Comparison of ENCODE assay signal across 8 mouse cellular contexts in the genomic region with DNA sequence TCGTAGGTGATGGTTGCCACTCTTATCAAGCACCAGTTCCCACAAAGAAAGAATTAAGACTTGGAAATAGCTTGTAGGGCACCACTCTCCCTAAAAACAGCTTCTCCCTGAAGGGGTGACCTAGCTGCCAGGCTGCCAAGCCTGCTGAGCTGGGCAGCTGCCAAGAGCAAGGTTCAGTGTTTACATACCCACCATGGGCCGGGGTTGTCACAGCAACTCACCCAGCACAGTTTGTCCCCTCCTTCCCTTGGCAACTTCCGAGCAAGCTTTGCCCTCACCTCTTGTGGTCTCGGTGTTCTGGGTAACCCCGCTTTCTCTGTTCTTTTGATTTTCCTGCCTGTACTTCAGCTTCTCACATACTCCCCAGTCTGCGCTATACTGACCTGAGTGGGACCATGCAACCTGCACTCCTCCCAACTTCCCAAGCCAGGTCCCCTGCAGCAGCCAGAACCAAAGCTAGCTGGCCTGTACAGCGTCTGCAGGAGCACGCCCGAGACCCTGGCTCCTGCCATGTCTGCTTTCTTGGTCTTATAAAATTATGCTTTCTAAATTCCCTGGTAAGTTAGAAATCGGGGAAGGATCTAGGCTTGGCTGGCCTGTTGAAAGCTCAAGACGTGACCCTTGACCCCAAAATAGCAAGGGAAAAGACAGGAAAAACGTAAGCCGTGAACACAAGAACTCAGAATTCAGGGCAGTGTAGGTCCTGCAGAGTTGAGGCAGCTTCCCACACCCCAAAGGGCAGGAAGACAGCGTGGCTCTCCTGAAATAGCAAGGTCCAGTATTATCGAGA. TPM values are rescaled to one million over a fixed set of nuclear protein-coding genes. Genes with fewer than 3 reads are reported as not detected.
A peak's percentile ranks its signal among the peaks of the same experiment; 100 is the strongest.
DNase-seq lines count a peak whose midpoint lies in the region; ATAC-seq and TF ChIP-seq lines count a peak whose summit lies in the region.

No protein-coding gene starts in this region.

- TF ChIP-seq CTCF in kidney, adult 2 months (conservative IDR thresholded peaks at IDR 0.05; ENCODE audit: insufficient read depth, insufficient read length, low read depth, low read length): no peak
- no peak for TF ChIP-seq CTCF in lung, adult 2 months (IDR thresholded peaks at IDR 0.05; ENCODE audit: insufficient read depth, low read length)

- WGBS in hindbrain, embryonic 14.5 days: 73% methylated on average over 15 of the region's 15 CpGs
- WGBS in hindbrain, embryonic 10.5 days: 79% methylated on average over 15 of the region's 15 CpGs
- 31% methylated on average over 15 of the region's 15 CpGs for WGBS in kidney, adult 2 months
- 41% methylated on average over 15 of the region's 15 CpGs for WGBS in lung, adult 2 months

- no peaks in the 10 kb centered on the region for H3K9me3 ChIP-seq in hindbrain, embryonic 14.5 days (ENCODE audit: control insufficient read depth, low read length)
- no peaks in the 10 kb centered on the region for H3K9me3 ChIP-seq in hindbrain, embryonic 10.5 days

- peak; percentile 79; the same call in 1 of the 2 replicates for ATAC-seq in hindbrain, embryonic 14.5 days (ENCODE audit: low FRiP score)

- no peak overlapping the region for H3K4me2 ChIP-seq in hindbrain, embryonic 14.5 days (replicated peaks)

- no peak for TF ChIP-seq POLR2A in kidney, adult 2 months (IDR thresholded peaks at IDR 0.05; ENCODE audit: low read depth, low read length)
- no peak for TF ChIP-seq POLR2A in lung, adult 2 months (IDR thresholded peaks at IDR 0.05; ENCODE audit: borderline replicate concordance, extremely low read depth, low read depth, low read length)

- H3K9ac ChIP-seq in hindbrain, embryonic 14.5 days: no peak overlapping the region

- no peaks in the 10 kb centered on the region; the same call in 1 of the 2 replicates for H3K4me1 ChIP-seq in hindbrain, embryonic 14.5 days (replicated peaks; ENCODE audit: control insufficient read depth, insufficient read depth, low read length)
- H3K4me1 ChIP-seq in hindbrain, embryonic 10.5 days (replicated peaks): peaks cover 15% of the 10 kb centered on the region
- H3K4me1 ChIP-seq in kidney, adult 2 months (ENCODE audit: control insufficient read depth, insufficient read depth, low read length): peaks cover 31% of the 10 kb centered on the region
- peaks cover 17% of the 10 kb centered on the region for H3K4me1 ChIP-seq in lung, adult 2 months (ENCODE audit: control insufficient read depth, insufficient read depth, low read length)

- peak overlapping the region; percentile 6; the same call in 1 of the 2 replicates for H3K27ac ChIP-seq in hindbrain, embryonic 14.5 days
- H3K27ac ChIP-seq in hindbrain, embryonic 10.5 days: no peak overlapping the region; the same call in 1 of the 2 replicates
- H3K27ac ChIP-seq in kidney, adult 2 months (ENCODE audit: insufficient read depth, low read depth, low read length): peak overlapping the region; percentile 90

- peaks cover 9% of the 10 kb centered on the region; the same call in 1 of the 2 replicates for H3K36me3 ChIP-seq in hindbrain, embryonic 14.5 days (replicated peaks; ENCODE audit: control insufficient read depth, insufficient read depth)
- H3K36me3 ChIP-seq in hindbrain, embryonic 10.5 days: peaks cover 20% of the 10 kb centered on the region
- no peaks in the 10 kb centered on the region for H3K36me3 ChIP-seq in kidney, adult 2 months (ENCODE audit: control insufficient read depth, insufficient read depth, low read length)

- peak; percentile 61 for DNase-seq in hindbrain, embryonic 14.5 days (ENCODE audit: low spot score)
- DNase-seq in hindbrain, embryonic 10.5 days (ENCODE audit: low spot score): no peak
- DNase-seq in adipocyte (ENCODE audit: low spot score): peak; percentile 86
- DNase-seq in frontal cortex, adult 2 months (ENCODE audit: extremely low spot score in 1 of 2, low spot score in 1 of 2): peak; percentile 47 to 54
- DNase-seq in kidney, adult 2 months: peak; percentile 96
- peak; percentile 75 for DNase-seq in lung, adult 2 months
- peak; percentile 84 to 85 for DNase-seq in right cerebral cortex, postnatal 10 days (ENCODE audit: low spot score in 2 of 2)
- no peak for DNase-seq in spleen, postnatal 10 days (ENCODE audit: low spot score in 2 of 2)

- H3K27me3 ChIP-seq in hindbrain, embryonic 14.5 days (ENCODE audit: control insufficient read depth, insufficient read depth, low read length): no peaks in the 10 kb centered on the region
- H3K27me3 ChIP-seq in hindbrain, embryonic 10.5 days (ENCODE audit: insufficient read depth, poor library complexity, severe bottlenecking): no peaks in the 10 kb centered on the region
- H3K27me3 ChIP-seq in kidney, adult 2 months (replicated peaks; ENCODE audit: control insufficient read depth, insufficient read depth, low read length): no peaks in the 10 kb centered on the region

- H3K4me3 ChIP-seq in hindbrain, embryonic 14.5 days (replicated peaks; ENCODE audit: low read length): no peak overlapping the region
- H3K4me3 ChIP-seq in hindbrain, embryonic 10.5 days: no peak overlapping the region
- H3K4me3 ChIP-seq in kidney, adult 2 months (ENCODE audit: insufficient read depth, low read depth, low read length): no peak overlapping the region
- no peak overlapping the region for H3K4me3 ChIP-seq in lung, adult 2 months (replicated peaks; ENCODE audit: extremely low read depth, low read depth, low read length)

RNA-seq across cellular contexts. Expression of a gene that starts 17.6 kb away (rescaled TPM):
- polyA plus RNA-seq in hindbrain, embryonic 14.5 days (2014; fragmentation: Nextera tagmentation; extraction: Ambion mirVana): 91.4 and 94.1 TPM in 2 replicates
- polyA plus RNA-seq in hindbrain, embryonic 10.5 days (2016; fragmentation: Nextera tagmentation; extraction: Ambion mirVana): 215 and 232 TPM in 2 replicates
- 62.4 and 68.0 TPM in 2 replicates for polyA plus RNA-seq in frontal cortex, adult 2 months (2012; rRNA removed)
- 50.5 and 67.4 TPM in 2 replicates for polyA plus RNA-seq in kidney, adult 2 months (2012; rRNA removed)
- 29.6 and 42.9 TPM in 2 replicates for polyA plus RNA-seq in lung, adult 2 months (2012; rRNA removed)

RNA-seq across cellular contexts. Expression of a gene that starts 17.8 kb away (rescaled TPM):
- polyA plus RNA-seq in hindbrain, embryonic 14.5 days (2014; fragmentation: Nextera tagmentation; extraction: Ambion mirVana): 241 and 242 TPM in 2 replicates
- 410 and 445 TPM in 2 replicates for polyA plus RNA-seq in hindbrain, embryonic 10.5 days (2016; fragmentation: Nextera tagmentation; extraction: Ambion mirVana)
- 107 and 108 TPM in 2 replicates for polyA plus RNA-seq in frontal cortex, adult 2 months (2012; rRNA removed)
- polyA plus RNA-seq in kidney, adult 2 months (2012; rRNA removed): 181 and 193 TPM in 2 replicates
- polyA plus RNA-seq in lung, adult 2 months (2012; rRNA removed): 64.7 and 74.4 TPM in 2 replicates

RNA-seq across cellular contexts. Expression of a gene that starts 31.5 kb away (rescaled TPM):
- polyA plus RNA-seq in hindbrain, embryonic 14.5 days (2014; fragmentation: Nextera tagmentation; extraction: Ambion mirVana): 42.4 and 42.9 TPM in 2 replicates
- 39.6 and 43.6 TPM in 2 replicates for polyA plus RNA-seq in hindbrain, embryonic 10.5 days (2016; fragmentation: Nextera tagmentation; extraction: Ambion mirVana)
- 43.0 and 45.9 TPM in 2 replicates for polyA plus RNA-seq in frontal cortex, adult 2 months (2012; rRNA removed)
- polyA plus RNA-seq in kidney, adult 2 months (2012; rRNA removed): 215 and 231 TPM in 2 replicates
- 83.3 and 112 TPM in 2 replicates for polyA plus RNA-seq in lung, adult 2 months (2012; rRNA removed)

RNA-seq across cellular contexts. Expression of a gene that starts 44.2 kb away (rescaled TPM):
- polyA plus RNA-seq in hindbrain, embryonic 14.5 days (2014; fragmentation: Nextera tagmentation; extraction: Ambion mirVana): 3.5 and 4.3 TPM in 2 replicates
- polyA plus RNA-seq in hindbrain, embryonic 10.5 days (2016; fragmentation: Nextera tagmentation; extraction: Ambion mirVana): 7.9 and 8.2 TPM in 2 replicates
- polyA plus RNA-seq in frontal cortex, adult 2 months (2012; rRNA removed): 5.1 and 7.1 TPM in 2 replicates
- polyA plus RNA-seq in kidney, adult 2 months (2012; rRNA removed): 21.5 and 31.7 TPM in 2 replicates
- 38.9 and 48.7 TPM in 2 replicates for polyA plus RNA-seq in lung, adult 2 months (2012; rRNA removed)

RNA-seq across cellular contexts. Expression of a gene that starts 46.8 kb away (rescaled TPM):
- polyA plus RNA-seq in hindbrain, embryonic 14.5 days (2014; fragmentation: Nextera tagmentation; extraction: Ambion mirVana): 616 and 701 TPM in 2 replicates
- polyA plus RNA-seq in hindbrain, embryonic 10.5 days (2016; fragmentation: Nextera tagmentation; extraction: Ambion mirVana): 446 and 555 TPM in 2 replicates
- 383 and 401 TPM in 2 replicates for polyA plus RNA-seq in frontal cortex, adult 2 months (2012; rRNA removed)
- polyA plus RNA-seq in kidney, adult 2 months (2012; rRNA removed): 387 and 474 TPM in 2 replicates
- polyA plus RNA-seq in lung, adult 2 months (2012; rRNA removed): 222 and 226 TPM in 2 replicates

Comparison
In these comparisons a context has a peak if more than half of its experiments do, and no peak if none do; other contexts are left out.
1. DNase-seq: peak in hindbrain, embryonic 14.5 days (single experiment), adipocyte (single experiment), frontal cortex, adult 2 months (2 of 2), kidney, adult 2 months (single experiment), lung, adult 2 months (single experiment) and right cerebral cortex, postnatal 10 days (2 of 2); none in hindbrain, embryonic 10.5 days (single experiment) and spleen, postnatal 10 days (0 of 2).